Mouse (Mus musculus) heart, embryonic 11.5 days (tissue): ENCODE results near the gene Pdzd2. TPM values are rescaled to one million over a fixed set of nuclear protein-coding genes. Genes with fewer than 3 reads are reported as not detected.
A peak's percentile ranks its signal among the peaks of the same experiment; 100 is the strongest.

Experiments
- ATAC-seq: fragments of 200-750 bp; cut with Nextera tagmentation; replicated peaks from 2 replicates; pipeline ENCODE4 v1.8.0; 2017; ENCODE audit warnings: moderate library complexity; ENCODE audit not compliant: insufficient number of reproducible peaks, low FRiP score, low TSS enrichment
- H3K27ac ChIP-seq: fragments of 300-500 bp; sonication (generic); 2 replicates; pipeline ENCODE4 v1.5.1; 2014; ENCODE audit warnings: mild to moderate bottlenecking, low read depth, low read length
- H3K27me3 ChIP-seq: fragments of 300-500 bp; sonication (generic); 2 replicates; pipeline ENCODE4 v1.6.1; 2014; ENCODE audit warnings: mild to moderate bottlenecking, low read length, mixed read lengths; ENCODE audit not compliant: control insufficient read depth, insufficient read depth
- H3K36me3 ChIP-seq: fragments of 300-500 bp; sonication (generic); 2 replicates; pipeline ENCODE4 v1.6.1; 2014; ENCODE audit warnings: mild to moderate bottlenecking, low read length, moderate library complexity, mixed read lengths; ENCODE audit not compliant: control insufficient read depth, insufficient read depth
- H3K4me1 ChIP-seq: fragments of 300-500 bp; sonication (generic); 2 replicates; pipeline ENCODE4 v1.6.1; 2014; ENCODE audit warnings: low read length; ENCODE audit not compliant: control insufficient read depth, insufficient read depth
- H3K4me2 ChIP-seq: fragments of 300-500 bp; sonication (generic); 2 replicates; pipeline ENCODE4 v1.6.1; 2014; ENCODE audit warnings: mild to moderate bottlenecking, moderate library complexity
- H3K4me3 ChIP-seq: fragments of 300-500 bp; sonication (generic); 2 replicates; pipeline ENCODE4 v1.5.1; 2014; ENCODE audit warnings: low read depth, low read length
- H3K9ac ChIP-seq: fragments of 300-500 bp; sonication (generic); 2 replicates; pipeline ENCODE4 v1.6.1; 2014; ENCODE audit warnings: mild to moderate bottlenecking, low read depth, low read length, moderate library complexity
- H3K9me3 ChIP-seq: fragments of 300-500 bp; sonication (generic); replicated peaks from 2 replicates; pipeline ENCODE4 v1.6.1; 2016; ENCODE audit warnings: low read length; ENCODE audit not compliant: control insufficient read depth
- WGBS: fragments of 180-500 bp; shearing (Covaris S2); extraction: QIAGEN DNeasy Blood & Tissue Kit; methylation state at CpG from one replicate; pipeline ENCODE4 v1.1.7; 2014; ENCODE audit not compliant: insufficient replicate concordance; 5-methylcytosine and 5-hydroxymethylcytosine counted together
- polyA plus RNA-seq: library from polyadenylated mRNA; unstranded; fragments of >200 nt; fragmentation: Nextera tagmentation; extraction: Ambion mirVana; gene quantifications from 2 replicates; pipeline ENCODE4 v1.2.1, GENCODE M21; 2014

Pdzd2 gene
- polyA plus RNA-seq, 1 experiment from 2014 or later, result 12.5 TPM

DNA sequence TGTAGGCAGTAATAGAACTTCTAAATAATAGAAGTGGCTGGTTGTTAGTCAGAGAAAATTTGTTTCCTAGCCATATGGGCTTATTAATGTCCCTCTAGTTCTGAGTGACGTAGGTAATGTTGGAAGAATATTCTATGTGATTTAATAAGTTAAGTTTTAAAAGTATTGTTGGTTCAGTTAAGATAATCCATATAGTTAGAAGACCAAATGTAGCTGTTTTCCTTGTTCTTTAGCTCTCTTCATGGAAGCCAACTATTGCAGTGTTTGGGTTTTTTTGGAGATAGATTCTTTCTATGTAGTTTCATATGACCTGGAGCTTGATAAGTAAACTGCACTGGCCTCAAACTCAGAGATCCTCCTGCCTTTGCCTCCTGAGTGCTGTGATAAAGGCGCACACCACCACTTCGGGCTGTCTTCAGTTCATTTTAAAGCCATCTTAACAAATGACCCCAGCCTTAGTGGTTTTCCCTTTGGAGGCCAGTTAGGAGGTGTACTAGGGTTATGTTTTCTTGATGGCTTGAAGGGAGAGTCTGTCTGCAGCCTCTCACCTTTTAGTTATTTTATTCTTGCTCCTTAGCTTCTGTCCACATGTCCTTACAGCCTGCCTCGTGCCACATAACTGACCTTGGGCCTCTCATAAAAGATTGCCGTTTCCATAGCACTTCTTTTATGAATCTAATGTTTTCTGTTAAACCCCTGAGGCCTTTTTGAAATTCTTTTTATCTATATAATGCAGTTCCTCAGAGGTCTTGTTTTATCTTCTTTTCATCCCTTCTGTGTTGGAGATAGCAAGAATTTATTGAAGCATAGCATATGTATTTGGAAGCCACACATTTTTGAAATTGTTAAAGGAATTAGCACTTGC, 399.0 kb downstream of the Pdzd2 start:
- Histone ChIP-seq H3K4me2 (no peak overlapping the region), H3K9ac (no peak overlapping the region), H3K9me3 (no peaks in the 10 kb centered on the region), H3K36me3 (no peaks in the 10 kb centered on the region; the same call in 1 of the 2 replicates), H3K27me3 (no peaks in the 10 kb centered on the region), H3K4me3 (no peak overlapping the region), H3K4me1 (peaks cover 5% of the 10 kb centered on the region; the same call in 1 of the 2 replicates), H3K27ac (no peak overlapping the region)
- ATAC-seq, result no peak
- 68% methylated on average over 5 of the region's 5 CpGs for WGBS

DNA sequence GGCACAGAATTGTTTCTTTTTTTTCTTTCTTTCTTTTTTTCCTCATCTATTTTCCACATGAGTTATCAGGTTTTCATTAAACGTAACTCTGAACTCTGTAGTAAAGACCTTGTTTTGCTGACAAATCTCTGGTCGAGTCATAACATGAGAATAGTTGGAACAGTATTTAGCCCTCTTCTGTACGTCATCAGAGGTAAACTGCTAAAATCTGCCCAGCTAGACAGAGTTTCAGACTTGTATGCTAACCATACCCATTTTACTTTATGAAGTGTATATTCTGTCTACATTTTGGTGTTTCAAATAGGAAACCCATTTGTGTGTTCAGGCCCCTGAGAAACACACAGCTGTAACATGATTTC, 402.0 kb downstream of the Pdzd2 start:
- no peaks in the 10 kb centered on the region for H3K36me3 ChIP-seq
- H3K9me3 ChIP-seq, result no peaks in the 10 kb centered on the region
- no peak overlapping the region for H3K4me2 ChIP-seq
- 58% methylated on average over 3 of the region's 3 CpGs for WGBS
- H3K4me3 ChIP-seq, result no peak overlapping the region
- H3K4me1 ChIP-seq, result peaks cover 8% of the 10 kb centered on the region
- no peak overlapping the region for H3K9ac ChIP-seq
- no peaks in the 10 kb centered on the region for H3K27me3 ChIP-seq
- ATAC-seq, result no peak
- no peak overlapping the region for H3K27ac ChIP-seq

DNA sequence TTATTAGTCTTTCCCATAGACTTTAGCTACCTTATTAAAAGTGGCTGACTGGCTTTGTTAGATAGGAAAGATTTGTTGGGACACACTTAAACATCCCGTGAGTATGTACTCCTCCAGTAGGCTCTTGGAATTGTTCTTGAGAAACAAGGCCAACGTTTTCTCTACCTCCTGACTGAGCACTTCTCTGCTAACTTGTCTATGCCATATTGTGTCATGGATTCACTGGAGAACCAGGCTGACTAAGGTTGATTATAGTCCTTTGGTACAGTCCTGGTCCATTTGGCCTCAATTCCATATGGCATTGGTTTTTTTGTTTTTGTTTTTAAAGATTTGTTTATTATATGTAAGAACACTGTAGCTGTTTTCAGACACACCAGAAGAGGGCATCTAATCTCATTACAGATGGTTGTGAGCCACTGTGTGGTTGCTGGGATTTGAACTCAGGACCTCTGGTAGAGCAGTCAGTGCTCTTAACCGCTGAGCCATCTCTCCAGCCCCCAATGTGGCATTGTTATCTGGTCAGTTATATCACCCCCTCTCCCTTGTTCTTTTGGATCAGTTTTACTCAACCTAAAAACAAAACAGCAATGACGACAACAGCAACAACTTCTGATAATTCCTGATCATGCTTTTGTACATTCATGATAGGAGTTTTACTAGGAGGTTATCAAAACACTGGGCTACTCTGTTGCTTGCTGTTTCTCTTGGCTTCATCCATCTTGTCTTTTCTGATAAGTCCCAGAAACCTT, 402.5 kb downstream of the Pdzd2 start:
- 75% methylated on average over 4 of the region's 4 CpGs for WGBS
- H3K9ac ChIP-seq, result no peak overlapping the region
- no peaks in the 10 kb centered on the region for H3K27me3 ChIP-seq
- H3K27ac ChIP-seq, result no peak overlapping the region
- no peak for ATAC-seq
- no peaks in the 10 kb centered on the region for H3K9me3 ChIP-seq
- H3K4me2 ChIP-seq, result no peak overlapping the region
- H3K36me3 ChIP-seq, result no peaks in the 10 kb centered on the region
- no peak overlapping the region for H3K4me3 ChIP-seq
- H3K4me1 ChIP-seq, result peaks cover 8% of the 10 kb centered on the region

DNA sequence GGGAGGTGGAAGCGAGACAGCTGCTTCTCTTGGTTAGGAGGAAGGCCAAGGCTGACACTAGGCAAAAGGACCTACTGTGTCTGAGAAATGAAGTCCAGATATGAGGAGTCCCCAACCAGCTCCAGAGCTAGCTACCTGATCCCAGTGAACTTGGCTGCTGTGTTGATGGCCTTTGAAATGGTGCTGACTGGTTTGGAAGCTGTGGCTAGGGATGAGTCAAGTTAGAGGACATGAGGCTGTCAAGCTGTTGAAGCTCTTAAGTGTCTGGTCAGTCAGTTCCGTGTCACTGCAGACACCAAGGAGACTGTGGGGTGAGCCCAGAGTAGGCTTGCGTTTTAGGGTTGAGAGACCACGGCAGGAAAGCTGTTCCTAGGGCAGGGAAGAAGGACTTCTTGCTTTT, 405.3 kb downstream of the Pdzd2 start:
- no peaks in the 10 kb centered on the region for H3K36me3 ChIP-seq

DNA sequence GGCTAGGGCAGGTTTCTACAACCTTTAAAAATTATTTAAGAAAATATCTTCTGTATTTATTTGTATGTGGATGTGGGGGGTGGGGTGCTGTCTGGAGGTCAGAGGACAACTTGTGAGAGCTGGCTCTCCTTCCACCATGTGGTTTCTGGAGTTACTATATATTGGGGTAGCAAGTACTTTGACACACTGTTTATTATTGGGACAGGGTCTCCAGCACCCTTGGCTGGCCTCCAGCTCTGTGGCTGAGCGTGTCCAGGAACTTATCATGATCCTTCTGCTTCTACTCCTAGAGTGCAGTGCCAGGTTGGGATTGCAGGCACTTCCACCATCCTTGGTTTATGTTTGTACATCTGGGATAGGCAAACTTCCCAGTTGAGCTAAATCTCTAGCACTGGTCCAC, 408.4 kb downstream of the Pdzd2 start:
- H3K27me3 ChIP-seq, result no peaks in the 10 kb centered on the region
- H3K27ac ChIP-seq, result no peak overlapping the region
- 18% methylated on average over 1 of the region's 1 CpGs for WGBS
- no peak overlapping the region for H3K4me2 ChIP-seq
- H3K36me3 ChIP-seq, result no peaks in the 10 kb centered on the region
- peaks cover 16% of the 10 kb centered on the region for H3K4me1 ChIP-seq
- no peak for ATAC-seq
- H3K4me3 ChIP-seq, result no peak overlapping the region
- no peak overlapping the region for H3K9ac ChIP-seq
- no peaks in the 10 kb centered on the region for H3K9me3 ChIP-seq

More for the DNA sequence above, 405.3 kb downstream of the Pdzd2 start:
- ATAC-seq, result no peak
- Histone ChIP-seq H3K4me1 (peaks cover 16% of the 10 kb centered on the region), H3K27ac (no peak overlapping the region), H3K27me3 (no peaks in the 10 kb centered on the region), H3K4me3 (no peak overlapping the region), H3K4me2 (no peak overlapping the region), H3K9ac (no peak overlapping the region), H3K9me3 (no peaks in the 10 kb centered on the region)
- WGBS, result 76% methylated on average over 4 of the region's 4 CpGs

DNA sequence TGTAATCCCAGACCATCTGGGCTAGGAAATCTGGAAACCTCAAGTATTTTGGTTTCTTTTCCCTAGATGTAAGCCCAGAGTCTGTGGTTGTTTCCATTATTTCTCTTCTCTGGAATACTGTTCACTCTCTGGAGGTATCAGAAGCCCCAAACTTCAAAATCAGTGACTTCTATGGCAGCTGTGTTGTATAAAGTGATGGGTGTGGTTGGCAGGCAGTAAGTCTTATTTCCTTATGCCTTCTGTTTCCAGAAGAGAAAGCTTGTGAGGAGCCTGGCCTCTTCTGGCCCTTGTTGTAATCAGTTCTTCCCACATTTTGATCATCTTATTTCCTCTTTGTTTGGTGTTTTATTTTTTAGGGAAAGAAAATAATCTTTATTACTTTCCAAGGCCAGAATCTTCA, 408.8 kb downstream of the Pdzd2 start:
- H3K4me1 ChIP-seq, result peaks cover 16% of the 10 kb centered on the region
- no peak overlapping the region for H3K27ac ChIP-seq
- no peaks in the 10 kb centered on the region for H3K9me3 ChIP-seq
- no peak overlapping the region for H3K4me3 ChIP-seq
- ATAC-seq, result no peak
- no peak overlapping the region for H3K9ac ChIP-seq
- no peaks in the 10 kb centered on the region for H3K36me3 ChIP-seq
- no peak overlapping the region for H3K4me2 ChIP-seq
- H3K27me3 ChIP-seq, result no peaks in the 10 kb centered on the region

DNA sequence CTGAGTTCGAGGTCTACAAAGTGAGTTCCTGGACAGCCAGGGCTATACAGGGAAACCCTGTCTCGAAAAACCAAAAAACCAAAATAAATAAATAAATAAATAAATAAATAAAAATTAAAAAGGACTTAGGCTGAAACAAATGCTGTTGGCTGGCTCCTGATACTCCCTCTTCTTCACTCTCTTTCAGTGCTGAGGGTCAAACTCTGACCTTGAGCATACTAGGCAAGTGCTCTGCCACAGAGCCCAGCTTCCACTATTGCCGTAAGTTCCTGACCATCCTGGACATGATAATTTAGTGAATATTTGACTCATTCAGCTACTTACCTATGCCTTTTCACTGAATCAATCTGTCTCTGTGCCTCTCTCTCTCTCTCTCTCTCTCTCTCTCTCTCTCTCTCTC, 409.3 kb downstream of the Pdzd2 start:
- Histone ChIP-seq H3K4me3 (no peak overlapping the region), H3K9me3 (no peaks in the 10 kb centered on the region), H3K27ac (no peak overlapping the region), H3K36me3 (no peaks in the 10 kb centered on the region), H3K4me1 (peaks cover 16% of the 10 kb centered on the region), H3K27me3 (no peaks in the 10 kb centered on the region), H3K9ac (no peak overlapping the region), H3K4me2 (no peak overlapping the region)
- no peak for ATAC-seq
- WGBS, result 76% methylated on average over 3 of the region's 3 CpGs

DNA sequence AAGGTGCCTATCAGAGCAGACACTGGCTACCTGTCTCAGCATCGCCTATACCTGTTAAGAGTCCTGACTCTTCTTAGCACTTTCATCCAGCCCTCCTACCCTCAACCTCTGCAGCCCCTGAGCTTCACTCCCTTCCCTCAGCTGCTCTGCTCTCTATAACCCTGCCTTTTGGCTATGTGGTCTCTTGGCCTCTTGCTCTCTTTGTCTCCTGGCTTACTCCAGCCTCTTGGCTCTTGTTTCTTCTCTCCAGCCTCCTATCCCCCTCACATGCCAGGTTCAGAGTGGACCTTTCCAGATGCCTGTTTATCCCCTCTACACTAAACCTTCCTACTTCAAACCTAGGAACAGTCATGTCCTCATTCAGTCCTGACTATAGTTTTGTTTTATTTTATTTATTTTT, 415.4 kb downstream of the Pdzd2 start:
- H3K4me2 ChIP-seq, result peak overlapping the region; percentile 47

More for the DNA sequence above, 415.4 kb downstream of the Pdzd2 start:
- no peak overlapping the region for H3K9ac ChIP-seq
- H3K4me3 ChIP-seq, result no peak overlapping the region
- H3K9me3 ChIP-seq, result no peaks in the 10 kb centered on the region
- WGBS, result 90% methylated on average over 1 of the region's 1 CpGs
- H3K4me1 ChIP-seq, result peaks cover 6% of the 10 kb centered on the region
- H3K27ac ChIP-seq, result no peak overlapping the region
- no peak for ATAC-seq
- 0 out of 2 replicates have a peak, but pooled peaks cover 2% of the 10 kb centered on the region for H3K27me3 ChIP-seq
- H3K36me3 ChIP-seq, result no peaks in the 10 kb centered on the region
